Mouse (Mus musculus): ENCODE measurements around the gene Dnmt3b. TPM values are rescaled to one million over a fixed set of nuclear protein-coding genes. Genes with fewer than 3 reads are reported as not detected.

The Dnmt3b gene
- 0.11 TPM in 2 replicates for polyA plus RNA-seq (2021; fragmentation: Nextera tagmentation)
- long read RNA-seq, experiment 1, partial matches to known transcripts: 0 of 1 reads
- long read RNA-seq, experiment 1, other reads (novel, unspliced or antisense): 0 of 1 reads
- long read RNA-seq, experiment 2, partial matches to known transcripts: 0 of 1 reads
- long read RNA-seq, experiment 2, other reads (novel, unspliced or antisense): 1 of 1 reads

GRCm38 (mm10) chr2:153649298-153650013 is at the start of gene Dnmt3b:
TSS of gene Dnmt3b (plus strand) at chr2:153649450.

GRCm38 (mm10) chr2:153631976-153632870 is 17.0 kb upstream of the Dnmt3b start, which contains the start of gene Commd7:
TSS of gene Commd7 (minus strand) at chr2:153632781.

DNA sequence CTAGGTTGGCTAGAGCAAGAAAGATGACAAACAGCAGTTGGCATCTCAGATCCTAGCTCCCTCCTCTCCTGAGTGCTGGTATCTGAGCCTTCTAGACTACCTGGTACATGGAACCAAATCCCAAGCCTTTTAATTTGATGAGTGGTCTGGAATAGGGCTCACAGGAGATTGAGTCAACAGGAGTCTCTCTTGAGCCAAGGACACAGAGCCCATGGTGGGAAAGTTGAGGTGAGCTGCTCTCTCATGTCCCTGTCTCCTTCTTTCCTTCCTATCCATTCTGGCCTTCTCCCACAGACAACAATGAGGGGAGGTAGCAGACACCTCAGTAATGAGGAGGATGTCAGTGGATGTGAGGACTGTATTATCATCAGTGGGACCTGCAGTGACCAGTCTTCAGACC is 47.1 kb downstream of the Dnmt3b start, which contains the start of gene Dnmt3c:
Dnmt3c (plus strand) TSS at position 301 of the 400 bp plus-strand sequence.

Other genes with a start within 250 kb of the Dnmt3b start
- gene 4930404H24Rik, start 156.7 kb upstream of the Dnmt3b start, polyA plus RNA-seq (2021; fragmentation: Nextera tagmentation): not detected in 2 replicates
- 10.8 and 15.0 TPM in 2 replicates for gene Nol4l, start 119.5 kb upstream of the Dnmt3b start, polyA plus RNA-seq (2021; fragmentation: Nextera tagmentation)
- gene Commd7, start 16.7 kb upstream of the Dnmt3b start, polyA plus RNA-seq (2021; fragmentation: Nextera tagmentation): 30.4 and 40.1 TPM in 2 replicates
- 0.06 and 0.16 TPM in 2 replicates for gene Dnmt3c, start 47.2 kb downstream of the Dnmt3b start, polyA plus RNA-seq (2021; fragmentation: Nextera tagmentation)
- 80.6 and 106 TPM in 2 replicates for gene Mapre1, start 91.8 kb downstream of the Dnmt3b start, polyA plus RNA-seq (2021; fragmentation: Nextera tagmentation)
- not detected in 2 replicates for gene Efcab8, start 130.5 kb downstream of the Dnmt3b start, polyA plus RNA-seq (2021; fragmentation: Nextera tagmentation)
- not detected in 2 replicates for gene Sun5, start 221.6 kb downstream of the Dnmt3b start, polyA plus RNA-seq (2021; fragmentation: Nextera tagmentation)
- not detected in 2 replicates for gene Bpifb2, start 225.6 kb downstream of the Dnmt3b start, polyA plus RNA-seq (2021; fragmentation: Nextera tagmentation)